Mouse (Mus musculus) monocyte, adult 2 months (primary cell): ENCODE results near the gene 4921517D22Rik.

Experiments used
- DNase-seq, 2 experiments: peaks; one replicate each; pipeline ENCODE4 v3.0.0; 2022; ENCODE audit warnings: low spot score in 2 of 2, low read depth in 1 of 2

The 4921517D22Rik gene

DNA sequence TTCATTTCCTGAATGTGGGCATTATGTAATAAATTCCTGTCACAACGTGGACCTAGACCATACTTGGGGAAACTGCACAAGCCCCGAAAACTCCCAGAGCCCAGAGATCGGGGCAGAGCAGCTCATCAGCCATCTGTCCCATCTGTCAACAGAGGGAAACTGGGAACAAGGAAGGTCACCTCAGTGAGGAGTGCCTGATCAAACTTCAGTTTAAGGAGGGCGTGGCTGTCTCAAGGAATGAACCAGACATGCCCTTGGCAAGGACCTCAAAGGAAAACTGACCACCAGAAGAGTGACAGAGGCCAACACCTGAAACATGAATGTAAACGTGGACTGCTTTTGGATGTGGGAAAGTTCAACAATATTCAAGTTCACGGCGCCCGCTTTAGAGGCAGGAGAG lies 32.5 kb downstream of the 4921517D22Rik start:
- no peak for DNase-seq

DNA sequence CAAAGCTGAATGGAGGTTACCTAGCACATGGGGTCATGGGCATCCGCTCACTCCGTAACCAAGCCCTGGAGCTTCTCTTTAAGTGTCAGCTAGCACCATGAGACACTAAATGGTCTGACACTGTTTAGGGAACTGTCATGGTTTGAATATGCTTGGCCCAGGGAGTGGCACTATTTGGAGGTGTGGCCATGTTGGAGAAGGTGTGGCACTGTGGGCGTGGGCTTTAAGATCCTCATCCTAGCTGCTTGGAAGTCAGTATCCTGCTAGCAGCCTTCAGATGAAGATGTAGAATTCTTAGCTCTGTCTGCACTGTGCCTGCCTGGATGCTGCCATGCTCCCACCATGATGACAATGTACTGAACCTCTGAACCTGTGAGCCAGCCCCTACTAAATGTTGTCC lies 33.5 kb downstream of the 4921517D22Rik start:
- no peak for DNase-seq

DNA sequence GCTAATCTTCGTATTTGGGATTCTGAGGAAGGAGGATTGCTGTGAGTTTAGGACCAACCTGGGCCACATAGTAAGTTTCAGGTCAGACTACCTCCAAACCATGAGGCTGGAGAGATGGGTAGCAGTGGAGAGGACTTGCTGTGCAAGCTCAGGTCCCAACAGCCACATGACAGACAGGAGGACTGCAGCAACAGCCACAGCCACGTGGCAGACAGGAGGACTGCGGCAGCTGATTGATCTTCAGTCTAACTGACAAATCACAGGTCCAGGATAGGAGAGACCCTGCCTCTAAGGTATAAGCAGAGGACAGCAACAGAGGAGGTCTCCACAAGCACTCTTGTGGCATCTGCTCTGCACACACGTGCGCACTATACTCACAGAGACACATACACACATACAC lies 36.1 kb downstream of the 4921517D22Rik start:
- no peak for DNase-seq

DNA sequence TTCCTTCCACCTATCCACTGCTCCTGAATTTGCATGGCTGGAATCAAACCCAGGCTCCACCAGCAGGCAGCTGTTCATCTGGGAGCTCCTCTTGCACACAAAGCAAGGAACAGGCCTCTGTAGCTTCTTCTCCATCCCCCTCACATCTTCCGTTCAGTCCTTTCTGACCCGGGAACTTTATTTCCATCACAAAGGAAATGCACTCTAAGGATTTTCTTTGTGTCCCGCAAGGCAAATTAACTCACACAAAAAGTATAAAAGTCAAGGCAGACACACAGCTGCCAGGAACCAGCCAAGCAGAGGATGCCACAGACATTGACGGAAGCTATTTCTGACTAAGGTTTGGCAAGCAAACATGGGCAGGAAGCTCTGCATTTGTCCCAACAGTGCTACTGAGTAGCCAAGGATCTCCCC lies 36.9 kb downstream of the 4921517D22Rik start:
- no peak for DNase-seq

DNA sequence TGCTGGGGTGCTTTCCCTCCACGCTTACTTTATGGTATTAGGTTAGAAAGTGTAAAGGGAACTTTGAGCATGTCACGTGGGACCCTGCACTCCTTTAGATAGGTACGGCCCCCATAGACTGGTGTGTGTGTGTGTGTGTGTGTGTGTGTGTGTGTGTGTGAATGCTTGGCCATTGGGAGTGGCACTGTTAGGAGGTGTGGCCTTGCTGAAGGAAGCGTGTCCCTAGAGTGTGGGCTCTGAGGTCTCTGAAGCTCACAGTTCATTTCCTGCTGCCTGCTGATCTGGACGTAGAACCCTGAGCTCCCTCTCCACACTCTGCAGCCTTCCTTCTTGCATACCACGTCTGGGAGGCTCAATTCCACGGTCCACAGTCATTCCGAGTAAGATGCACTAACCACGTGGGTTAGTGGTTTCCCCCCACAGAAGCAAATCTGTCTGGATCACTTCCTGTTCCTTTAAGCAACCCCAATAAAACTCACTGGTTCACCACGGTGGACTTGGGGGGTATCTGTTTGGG lies 37.5 kb downstream of the 4921517D22Rik start:
- DNase-seq, result peak in 1 of 2 experiments; percentile 6

DNA sequence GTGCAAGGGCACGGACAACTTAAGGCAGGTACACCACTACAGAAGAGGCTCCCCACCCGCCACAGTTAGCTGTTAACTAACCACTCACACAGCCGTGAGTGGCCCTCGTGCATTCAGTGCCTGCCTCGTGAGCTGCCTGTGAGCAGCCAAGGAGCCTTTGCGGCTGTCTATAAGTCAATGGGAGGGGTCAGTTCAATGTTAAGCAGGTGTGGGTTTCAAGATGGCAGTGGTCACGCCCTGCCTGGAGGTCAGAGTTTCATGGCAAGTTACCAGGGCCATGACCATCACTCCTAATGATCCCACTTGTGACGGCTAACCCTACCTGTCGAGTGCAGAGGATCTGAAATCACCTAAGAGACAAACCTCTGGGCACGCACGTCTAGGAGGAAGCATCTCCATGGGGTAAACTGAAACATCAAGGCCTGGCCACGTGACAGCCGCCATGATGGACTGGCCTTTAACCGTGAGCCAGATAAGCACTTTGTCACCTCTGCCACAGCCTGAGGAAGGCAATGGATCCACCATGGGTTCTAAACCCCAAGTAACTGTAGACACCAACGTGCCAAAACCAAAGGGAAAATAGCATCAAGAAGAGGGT lies 38.1 kb downstream of the 4921517D22Rik start:
- DNase-seq, result no peak

DNA sequence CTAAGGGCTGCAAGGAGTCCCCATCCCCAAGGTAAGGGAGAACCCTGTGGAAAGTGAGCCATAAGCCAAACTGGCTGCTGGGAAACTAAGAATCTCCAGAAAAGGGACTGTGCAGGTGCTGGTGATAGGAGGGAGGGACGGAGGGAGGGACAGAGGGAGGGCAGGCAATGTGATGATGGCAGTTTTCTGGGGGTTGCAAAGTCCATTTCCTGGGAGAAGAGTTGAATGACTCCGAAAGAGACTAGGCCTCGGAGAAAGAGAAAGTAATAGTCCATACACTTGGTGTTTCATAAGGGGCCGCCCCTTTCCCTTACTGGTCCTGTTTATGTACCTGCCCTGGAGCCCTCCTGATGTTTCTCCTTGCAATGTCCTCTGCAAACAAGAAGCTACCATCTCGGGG lies 39.4 kb downstream of the 4921517D22Rik start:
- DNase-seq, result no peak

DNA sequence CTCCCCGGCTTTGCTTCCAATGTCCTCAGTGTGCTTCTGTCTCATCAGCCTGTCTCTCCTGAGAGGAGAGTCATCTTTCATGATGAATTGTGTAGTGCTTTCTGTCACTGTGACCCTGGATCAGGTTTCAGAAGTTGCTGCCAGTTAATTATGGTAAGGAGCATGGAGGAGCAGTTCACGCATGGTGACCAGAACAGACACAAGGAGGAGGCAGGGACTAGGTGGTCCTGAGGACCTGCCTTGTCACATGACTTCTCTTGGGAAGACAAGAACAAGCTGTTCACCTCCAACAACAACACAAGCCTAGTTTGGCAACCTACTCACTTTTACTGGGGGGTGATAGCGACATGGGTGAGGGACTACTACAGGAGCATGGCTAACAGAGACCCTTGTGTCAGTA lies 40.8 kb downstream of the 4921517D22Rik start:
- no peak for DNase-seq

DNA sequence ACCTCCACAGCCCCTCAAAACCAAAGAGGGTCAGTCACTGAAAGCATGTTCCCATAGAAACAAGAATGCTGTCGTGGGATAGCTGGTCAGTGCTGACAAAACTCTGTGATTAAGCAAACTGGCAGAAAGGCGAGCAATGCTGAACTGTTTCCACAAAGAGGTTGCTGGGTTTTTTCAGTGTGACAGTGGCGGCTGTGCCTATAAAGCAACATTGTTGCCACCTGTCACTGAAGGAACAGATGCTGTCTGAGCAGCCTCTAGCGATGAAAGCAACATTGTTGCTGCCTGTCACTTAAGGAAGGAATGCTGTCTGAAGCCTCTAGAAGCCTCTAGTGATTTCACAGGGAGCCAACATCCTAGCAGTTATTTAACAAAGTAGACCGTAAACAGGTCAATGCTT lies 41.3 kb downstream of the 4921517D22Rik start:
- DNase-seq, result no peak

DNA sequence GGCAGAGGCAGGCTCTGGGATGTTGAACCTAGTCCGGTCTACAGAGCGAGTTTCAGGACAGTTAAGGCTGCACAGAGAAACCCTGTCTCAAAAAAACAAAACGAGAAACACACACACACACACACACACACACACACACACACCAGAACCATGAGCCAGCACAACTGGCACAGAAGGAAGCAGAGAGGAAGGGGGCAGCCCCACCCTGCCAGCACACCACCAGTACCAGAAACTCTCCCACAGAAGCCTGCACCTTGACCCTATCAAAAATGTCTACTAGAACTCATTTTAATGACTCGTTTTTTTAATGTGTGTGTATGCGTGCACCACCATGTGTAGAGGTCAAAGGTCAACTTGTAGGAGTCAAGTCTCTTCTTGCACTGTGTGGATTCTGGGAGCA lies 44.1 kb downstream of the 4921517D22Rik start:
- no peak for DNase-seq

DNA sequence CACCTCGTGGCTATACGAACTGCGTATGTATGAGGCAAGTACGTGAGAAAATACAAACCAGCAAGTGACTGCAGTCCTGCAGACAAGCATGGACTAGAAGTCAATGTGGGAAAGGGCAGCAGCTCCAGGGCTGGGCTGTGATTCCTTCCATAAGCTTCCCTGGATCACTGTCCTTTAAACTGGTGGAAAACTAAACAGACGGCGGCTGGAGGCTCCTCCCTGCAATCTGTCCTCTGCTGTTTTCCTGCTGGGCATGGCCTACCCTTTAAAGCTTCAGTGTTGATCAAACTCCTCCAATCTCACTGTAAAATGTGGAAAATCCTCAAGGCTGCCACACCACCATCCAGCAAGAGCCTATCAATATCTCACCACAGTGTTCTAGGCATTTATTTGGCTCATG lies 45.3 kb downstream of the 4921517D22Rik start:
- DNase-seq, result no peak

DNA sequence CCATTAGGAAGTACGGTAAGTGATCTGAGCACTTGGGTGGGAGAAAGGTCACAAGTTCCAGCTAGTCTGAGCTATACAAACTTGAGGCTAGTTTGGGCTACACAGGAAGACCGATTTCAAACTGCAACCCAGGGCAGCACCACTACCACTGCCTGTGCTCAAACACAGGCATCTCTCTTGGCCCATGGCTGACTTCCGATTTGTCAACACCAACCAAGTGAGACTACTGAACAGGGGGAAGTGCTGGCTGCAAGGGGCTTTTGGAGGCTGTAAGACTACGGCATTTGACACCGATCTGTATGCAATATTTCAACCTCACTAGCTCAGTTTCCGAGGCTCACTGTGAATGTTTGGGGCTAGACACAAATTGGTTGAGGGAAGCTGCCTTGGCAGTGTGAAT lies 46.4 kb downstream of the 4921517D22Rik start:
- no peak for DNase-seq

DNA sequence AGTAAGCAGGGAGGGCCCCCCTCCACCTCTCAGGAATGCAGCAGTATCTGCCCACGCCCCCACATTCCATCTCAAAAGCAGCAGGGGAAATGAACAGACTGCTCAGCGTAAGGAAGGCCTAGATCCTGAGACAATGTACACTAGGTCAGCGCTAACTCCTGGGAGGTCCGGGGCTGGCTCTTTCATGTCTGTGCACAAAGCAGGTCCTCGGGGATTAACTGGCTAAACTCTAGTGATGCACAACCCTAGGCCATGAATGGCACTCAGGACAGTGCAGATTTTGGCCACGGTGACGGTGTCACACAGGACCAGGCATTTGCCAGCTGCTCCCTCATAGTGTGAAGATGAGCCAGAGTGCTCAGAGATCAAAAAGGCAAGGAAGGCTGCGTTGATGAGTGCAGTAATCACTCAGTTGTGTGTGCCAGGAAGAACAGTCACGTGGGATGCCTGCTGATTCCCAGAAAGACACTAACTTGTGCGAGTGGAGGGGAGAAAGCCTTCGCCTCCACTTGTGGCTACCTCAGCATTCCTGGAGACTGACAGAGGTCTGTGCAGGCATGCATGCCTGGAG lies 47.1 kb downstream of the 4921517D22Rik start:
- DNase-seq, result no peak

DNA sequence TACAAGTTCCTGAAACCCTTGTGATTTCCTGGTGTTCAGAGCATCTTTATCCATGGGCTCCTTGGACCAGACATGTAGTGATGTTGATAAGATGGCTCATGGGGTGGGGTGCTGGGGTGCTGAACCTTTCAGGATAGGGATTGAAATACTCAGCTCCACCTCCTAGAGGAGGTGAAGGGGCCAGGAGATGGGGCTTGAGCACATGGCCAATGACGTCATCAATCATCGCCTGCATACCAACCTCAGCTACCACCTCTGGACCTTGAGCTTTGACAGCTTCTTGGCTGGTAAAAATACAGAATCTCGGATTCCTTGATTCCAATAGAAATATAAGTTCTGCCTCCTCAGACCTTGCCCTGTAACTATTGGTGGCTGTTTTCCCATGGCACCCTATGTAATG lies 48.4 kb downstream of the 4921517D22Rik start:
- no peak for DNase-seq

DNA sequence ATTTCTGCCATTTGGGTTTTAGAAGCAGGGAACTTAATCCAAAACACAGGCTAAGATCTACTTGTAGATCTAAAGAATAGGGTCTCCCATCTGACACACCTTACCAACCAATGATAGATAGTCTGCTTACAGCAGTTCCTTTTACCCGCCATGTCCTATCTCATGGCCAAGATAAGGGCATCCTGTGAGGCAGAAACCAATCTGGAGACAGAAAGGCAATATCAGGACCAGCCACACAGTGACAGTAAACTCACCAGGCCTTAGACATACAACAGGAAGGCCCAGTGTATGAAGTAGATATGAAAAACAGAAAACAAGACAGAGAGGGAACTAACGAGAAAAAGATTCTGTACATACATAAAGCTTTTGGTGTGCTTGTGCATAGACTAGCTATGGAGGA lies 51.1 kb downstream of the 4921517D22Rik start:
- no peak for DNase-seq

DNA sequence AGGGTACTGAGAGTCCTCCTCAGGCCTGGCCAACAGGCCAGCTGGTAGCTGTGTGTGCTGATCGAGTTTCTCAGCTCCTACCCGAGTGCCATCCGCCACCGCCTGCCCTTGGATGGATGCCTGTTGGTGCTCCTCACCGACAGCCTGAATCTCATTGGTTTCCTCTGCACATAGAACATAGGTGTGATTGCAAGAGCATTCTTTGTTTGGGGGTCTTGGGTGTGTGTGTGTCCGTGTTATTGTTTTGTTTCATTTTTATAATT lies 53.8 kb downstream of the 4921517D22Rik start:
- DNase-seq, result no peak

DNA sequence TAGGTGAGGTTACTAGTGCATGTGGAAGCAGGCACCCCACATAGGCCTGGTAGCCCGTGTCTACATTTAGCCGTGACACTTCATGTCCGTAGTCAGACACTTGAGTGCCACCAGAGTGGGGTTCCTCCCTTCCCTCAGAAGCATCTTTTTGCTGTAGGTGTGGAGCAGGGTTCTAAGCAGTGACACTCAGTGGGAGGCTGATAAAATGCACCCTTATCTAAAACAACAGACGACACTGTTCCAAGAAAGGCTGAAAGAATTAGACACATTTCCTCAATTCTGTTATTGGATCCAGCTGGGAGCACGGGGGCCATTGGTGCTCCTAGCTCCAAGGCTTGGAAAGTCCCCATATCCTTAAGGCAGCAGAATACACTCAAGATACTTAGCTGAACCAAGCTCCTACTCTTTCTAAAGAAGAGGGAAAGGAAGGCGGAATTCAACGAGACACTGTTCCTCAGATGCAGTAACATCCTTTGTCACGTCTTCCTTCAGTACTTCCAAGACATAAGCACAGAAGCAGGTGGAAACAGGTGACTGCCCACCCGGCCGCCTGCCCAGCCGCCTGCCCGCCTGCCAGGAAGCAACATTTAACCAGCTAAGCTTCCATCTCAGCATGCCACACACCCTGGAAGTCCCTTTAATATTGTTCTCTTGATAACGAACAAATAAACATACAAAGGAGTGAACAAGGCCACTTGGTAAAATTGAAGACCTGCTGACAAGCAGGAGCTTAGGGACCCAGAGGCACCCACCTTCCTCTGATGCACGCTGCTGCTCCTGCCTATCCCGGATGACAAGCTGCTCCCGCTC lies 54.3 kb downstream of the 4921517D22Rik start:
- no peak for DNase-seq

DNA sequence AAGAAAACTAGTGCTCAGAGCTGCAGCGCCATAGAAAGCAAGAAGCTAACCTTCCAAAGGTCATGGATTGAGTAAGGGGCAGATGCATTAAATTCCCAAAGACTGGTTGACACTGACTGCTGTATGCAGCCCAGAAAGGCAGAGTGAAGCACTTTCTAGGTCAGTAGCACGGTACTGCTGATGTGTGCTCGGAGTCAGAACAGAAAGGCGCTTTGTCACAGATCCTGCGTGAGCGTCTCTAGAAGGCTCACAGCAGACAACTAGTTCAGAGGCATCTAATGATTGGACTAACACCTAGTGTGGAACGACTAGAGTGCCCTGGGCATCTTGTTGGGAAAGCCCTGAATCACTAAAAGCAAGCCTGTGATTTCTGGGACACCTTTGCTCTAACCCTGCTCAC lies 56.1 kb downstream of the 4921517D22Rik start:
- DNase-seq, result no peak
